Mouse (Mus musculus) forelimb bud, embryonic 11.5 days (tissue): ENCODE measurements around the gene Cemip.
A peak's percentile ranks its signal among the peaks of the same experiment; 100 is the strongest.
"Not testable (repeated sequence)": the region's sequence is repeated elsewhere in the genome, so short reads cannot be mapped to it uniquely, and the experiment has no call there.

Experiments used
- DNase-seq: peaks from one replicate; pipeline ENCODE4 v3.0.0-alpha.2; 2012; ENCODE audit warnings: low read depth, low spot score

Gene Cemip

DNA sequence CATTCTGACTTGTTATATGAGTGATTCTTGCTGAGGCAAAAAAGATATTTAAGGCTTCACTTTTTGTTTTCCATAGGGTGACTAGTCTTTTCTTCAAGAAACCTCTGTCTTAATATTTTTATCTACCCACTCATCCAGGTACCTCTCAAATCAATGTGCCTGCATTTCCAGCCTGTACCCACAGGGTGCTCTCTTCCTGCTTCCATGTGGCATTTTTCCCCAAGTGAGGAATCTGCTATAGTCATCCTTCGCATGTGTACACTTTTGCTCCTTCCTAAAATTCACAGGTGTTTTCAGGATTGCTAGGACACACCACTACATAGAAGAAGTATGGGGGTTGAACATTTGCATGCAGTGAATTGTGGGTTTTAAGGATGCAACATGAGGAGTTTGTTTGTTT lies 192.0 kb downstream of the Cemip start:
- no peak for DNase-seq

DNA sequence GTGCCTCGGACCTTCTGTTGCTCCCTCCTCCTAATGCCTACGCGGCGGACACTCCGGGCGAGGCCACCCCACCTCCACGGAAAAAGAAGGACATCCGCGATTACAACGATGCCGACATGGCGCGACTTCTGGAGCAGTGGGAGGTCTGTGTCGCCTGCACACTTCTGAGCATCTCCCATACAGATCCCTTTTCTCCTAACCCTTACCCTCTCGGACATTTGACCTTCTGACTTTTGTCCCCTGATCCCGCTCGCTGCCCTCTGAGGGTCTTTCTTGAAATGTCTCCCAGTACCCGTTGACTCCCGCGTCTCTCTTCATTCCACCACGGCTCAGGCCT lies 194.0 kb downstream of the Cemip start:
- no peak for DNase-seq

DNA sequence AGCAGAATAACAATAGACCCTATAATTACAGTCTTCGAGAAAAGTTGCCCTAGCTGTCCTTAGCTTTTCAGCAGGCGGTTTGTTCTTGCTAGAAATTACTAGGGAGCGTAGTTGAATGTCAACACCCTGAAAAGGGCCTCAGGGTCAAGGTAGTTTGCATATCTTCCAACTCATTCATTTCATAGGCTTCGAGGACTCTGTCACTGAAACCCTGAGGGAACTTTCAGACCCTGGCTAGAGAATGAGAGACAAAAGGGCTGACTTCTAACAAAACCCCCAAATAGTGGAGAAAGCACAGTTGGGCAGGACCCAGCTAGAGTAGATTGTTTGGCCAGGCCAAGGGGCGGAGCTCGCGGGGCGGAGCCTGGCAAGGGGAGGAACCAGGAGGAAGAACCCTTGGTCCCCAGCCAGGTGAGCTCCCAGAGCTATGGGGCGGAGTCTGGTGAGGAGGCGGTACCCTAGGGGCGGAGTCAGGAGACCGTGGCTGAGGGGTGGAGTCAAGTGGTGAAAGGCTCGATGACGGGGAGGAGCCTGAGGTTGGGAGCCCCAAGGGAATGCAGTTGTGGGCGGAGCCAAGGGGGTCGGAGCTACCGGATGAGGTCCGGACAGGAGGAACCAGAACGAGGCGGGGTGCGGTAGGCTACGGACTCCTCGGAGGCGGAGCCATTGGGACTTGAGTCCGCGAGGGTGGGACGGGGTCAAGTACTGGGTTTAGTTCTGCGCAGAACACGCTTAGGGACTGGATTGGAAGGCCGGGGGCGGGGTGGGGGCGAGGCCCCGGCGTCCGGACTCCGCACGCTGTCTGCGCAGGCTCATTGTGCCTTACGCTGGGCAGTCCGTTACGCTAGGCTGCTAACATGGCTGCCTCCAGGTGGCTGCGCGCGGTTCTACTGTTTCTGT lies 194.6 kb downstream of the Cemip start:
- DNase-seq: peak; percentile 99

DNA sequence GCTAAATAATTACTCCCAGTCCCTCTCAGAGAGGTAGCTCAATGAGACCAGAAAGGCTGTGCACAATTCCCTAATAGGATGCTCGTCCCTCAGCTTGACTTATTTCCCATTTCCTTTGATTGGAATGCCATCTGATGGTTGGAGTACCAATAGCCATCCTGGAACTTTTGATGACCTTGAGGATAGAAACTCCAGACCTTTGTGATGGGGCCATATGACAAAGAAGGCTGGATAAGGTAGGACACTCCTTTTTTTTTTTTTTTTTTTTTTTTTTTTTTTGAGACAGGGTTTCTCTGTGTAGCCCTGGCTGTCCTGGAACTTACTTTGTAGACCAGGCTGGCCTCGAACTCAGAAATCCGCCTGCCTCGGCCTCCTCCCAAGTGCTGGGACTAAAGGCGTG lies 196.4 kb downstream of the Cemip start:
- DNase-seq: not testable (repeated sequence)

DNA sequence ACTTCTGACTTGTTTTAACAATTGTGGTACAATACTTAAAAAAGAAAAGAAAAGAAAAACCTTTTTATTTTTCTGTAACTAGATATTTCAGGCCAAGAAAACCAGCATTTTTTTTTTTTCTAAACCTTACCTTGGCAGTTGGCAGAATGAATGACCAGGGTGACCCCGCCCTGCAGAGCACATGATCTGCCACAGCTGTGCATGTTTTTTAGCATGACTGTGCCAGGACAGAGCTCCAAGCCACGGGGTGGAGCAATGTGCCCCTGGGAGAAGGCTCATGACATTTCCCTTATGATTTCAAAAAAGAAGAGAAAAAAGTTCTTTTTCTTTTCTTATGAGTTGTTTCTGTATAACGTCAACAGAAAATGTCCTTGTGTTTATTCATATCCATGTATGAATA lies 196.9 kb downstream of the Cemip start:
- DNase-seq: no peak

DNA sequence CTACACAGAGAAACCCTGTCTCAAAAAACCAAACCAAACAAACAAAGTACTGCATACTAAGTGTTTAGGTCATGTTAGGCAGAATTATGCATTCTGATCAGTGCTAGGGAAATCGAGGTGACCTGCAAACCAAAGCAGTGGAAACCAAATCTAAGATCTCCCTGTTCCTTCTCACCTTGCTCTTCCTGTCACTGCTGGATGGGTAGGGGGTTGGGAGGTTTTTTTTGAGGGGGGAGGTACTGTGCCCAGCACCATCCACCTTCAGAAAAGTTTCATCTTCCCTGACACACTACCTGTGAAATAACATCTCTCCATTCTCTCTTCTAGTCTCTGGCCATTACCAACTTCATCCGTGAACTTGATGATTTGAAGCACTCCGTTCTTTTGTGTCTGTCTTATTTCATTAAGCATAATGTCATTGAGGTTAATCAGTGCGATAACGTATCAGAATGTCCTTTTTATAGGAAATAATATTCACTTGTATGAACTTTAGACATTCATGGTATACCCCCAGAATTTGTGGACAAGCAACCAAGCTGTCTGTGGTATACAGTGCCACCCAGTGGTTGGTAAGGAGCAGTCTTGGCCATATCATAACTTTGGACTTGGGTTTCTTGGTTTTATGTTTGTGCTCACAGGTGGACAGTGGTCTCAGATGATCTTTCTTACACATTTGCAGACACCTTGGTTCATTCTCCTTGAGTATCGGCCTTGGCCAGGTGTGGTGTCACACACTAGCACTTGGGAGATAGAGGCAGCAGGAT lies 199.8 kb downstream of the Cemip start:
- DNase-seq: peak; percentile 30

DNA sequence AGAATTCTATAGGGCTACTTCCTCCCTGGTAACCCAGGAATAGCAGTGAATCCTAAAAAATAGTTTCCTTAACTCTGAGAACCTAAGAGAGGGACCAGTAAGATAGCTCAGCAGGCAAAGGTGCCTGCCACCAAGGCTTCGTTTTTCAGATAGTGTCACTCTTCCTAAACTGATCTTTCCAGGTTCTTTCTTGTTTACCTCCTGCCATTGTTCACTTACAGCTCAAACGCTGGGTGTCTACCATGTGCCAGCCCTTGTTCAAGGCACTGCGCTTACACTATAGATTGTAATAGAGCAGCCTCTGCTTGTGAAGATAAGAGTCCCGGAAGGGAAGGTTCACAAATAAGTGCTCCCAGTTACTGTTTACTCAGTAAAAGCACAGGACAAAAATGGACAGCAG lies 200.5 kb downstream of the Cemip start:
- DNase-seq: no peak

DNA sequence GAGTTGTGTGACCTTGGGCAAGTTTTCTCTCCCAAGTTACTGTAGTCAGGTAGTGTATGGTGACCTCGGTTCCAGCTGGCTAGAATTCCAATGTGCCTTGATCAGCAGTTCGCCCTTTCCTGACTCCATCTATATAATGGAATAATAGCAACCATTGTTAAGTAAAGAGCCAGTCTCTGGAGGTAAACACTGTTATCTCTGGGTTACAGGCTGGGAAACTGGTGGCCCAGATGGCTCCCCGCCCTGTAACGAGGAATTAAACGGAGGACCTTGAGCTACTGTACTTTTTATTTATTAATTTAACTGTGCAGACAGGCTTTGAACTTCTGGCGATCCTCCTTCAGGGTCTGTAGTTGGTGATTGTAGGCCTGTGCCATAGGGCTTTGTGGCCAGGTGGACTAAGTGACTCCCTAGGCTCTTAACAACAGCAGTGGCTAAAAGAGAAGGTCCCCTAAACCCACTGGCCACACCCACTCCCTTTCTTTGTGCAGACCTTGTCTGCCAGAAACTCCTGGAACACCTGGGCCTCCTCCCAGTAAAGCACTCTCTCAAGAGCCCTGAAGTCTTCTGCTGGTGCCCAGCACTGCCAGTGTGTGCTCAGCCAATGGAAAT lies 201.3 kb downstream of the Cemip start:
- DNase-seq: peak; percentile 26

DNA sequence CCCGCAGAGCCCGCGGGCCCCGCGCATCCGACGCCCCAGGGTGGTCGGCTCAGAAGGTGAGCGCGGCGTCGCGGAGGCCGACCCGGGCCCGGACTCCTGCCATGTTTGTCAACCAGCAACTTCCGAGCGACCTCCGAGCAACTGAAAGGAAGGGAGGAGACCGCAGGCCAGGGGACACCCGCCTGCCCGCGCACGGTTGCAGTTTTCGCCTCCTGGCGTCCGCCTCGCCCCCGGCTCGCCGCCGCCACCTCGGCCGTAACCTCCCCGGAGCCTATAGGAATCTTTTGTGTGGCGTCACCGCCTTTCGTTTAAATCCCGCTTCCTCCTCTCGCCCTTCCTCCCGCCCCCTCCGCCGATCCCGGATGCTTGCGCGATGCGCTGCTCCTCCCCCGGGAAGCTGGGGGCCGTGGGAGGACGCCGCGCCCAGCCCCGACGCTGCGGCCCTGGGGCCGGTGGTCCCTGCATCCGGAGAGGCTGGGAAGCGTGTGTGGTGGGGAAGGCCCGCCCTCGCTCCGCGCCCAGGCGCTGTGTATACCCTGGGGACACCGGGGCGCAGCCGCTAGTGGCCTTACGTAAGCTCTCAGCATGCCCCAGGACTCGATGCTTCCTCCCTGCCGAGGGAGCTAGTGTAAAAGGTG lies 202.2 kb downstream of the Cemip start, which contains the start of the genes Tlnrd1 and Mesd:
Gene Tlnrd1, minus strand, starts transcription at position 285 of the 638 bp plus-strand sequence.
Gene Mesd, plus strand, starts transcription at position 446 of the 638 bp plus-strand sequence.
- peak; percentile 92 for DNase-seq

DNA sequence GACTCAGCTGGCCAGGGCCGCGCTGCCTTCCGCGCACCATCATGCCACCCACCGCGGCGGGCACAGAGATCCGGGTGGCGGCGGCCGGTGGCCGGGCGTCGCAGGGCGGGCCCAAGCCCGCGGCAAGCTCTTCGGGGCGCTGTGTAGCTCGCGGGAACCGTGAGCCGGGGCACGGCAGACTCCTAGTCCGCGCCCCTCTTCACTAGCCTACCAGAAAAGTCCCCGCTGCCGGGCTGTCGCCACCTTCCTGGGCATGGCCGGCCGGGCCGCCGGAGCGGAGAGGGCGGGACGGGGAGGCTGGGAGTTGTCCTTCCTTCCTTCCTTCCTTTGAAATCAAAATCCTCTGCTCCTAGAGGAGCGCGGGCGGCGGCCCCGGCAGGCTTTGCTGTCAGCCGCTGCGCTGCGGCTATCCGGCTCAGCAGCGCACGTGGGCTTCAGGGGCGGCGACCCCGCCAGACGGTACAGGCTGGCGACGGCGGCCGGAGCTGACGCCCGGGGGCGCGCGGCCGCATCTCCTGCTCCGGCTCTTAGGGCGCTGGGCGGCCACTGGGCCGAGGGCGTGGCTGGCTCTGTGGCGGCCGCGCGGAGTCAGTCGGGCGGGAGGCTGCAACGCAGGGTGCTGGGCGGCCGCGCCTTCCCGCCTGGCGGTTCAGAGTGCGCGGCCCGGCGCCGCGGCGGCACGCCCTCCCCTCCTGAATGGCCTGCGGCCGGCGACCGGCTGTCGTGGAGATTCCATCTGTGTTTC lies 202.9 kb downstream of the Cemip start:
- DNase-seq: peak; percentile 50
